Mouse (Mus musculus) hindbrain, embryonic 15.5 days (tissue): ENCODE measurements around the gene Arhgef40. TPM values are rescaled to one million over a fixed set of nuclear protein-coding genes. Genes with fewer than 3 reads are reported as not detected.
"Not testable (repeated sequence)": the region's sequence is repeated elsewhere in the genome, so short reads cannot be mapped to it uniquely, and the experiment has no call there.

Experiments
- ATAC-seq: fragments of 200-750 bp; cut with Nextera tagmentation; 2 replicates; pipeline ENCODE4 v1.8.0; 2017; ENCODE audit warnings: low read depth, moderate number of reproducible peaks, moderate TSS enrichment; ENCODE audit not compliant: low FRiP score
- H3K27ac ChIP-seq: fragments of 300-500 bp; sonication (generic); replicated peaks from 2 replicates; pipeline ENCODE4 v1.5.1; 2015; ENCODE audit warnings: mild to moderate bottlenecking, inconsistent platforms
- H3K27me3 ChIP-seq: fragments of 300-500 bp; sonication (generic); 2 replicates; pipeline ENCODE4 v1.6.1; 2015; ENCODE audit warnings: control low read depth, inconsistent platforms
- H3K36me3 ChIP-seq: fragments of 300-500 bp; sonication (generic); 2 replicates; pipeline ENCODE4 v1.6.1; 2015; ENCODE audit warnings: control low read depth, inconsistent platforms
- H3K4me1 ChIP-seq: fragments of 300-500 bp; sonication (generic); replicated peaks from 2 replicates; pipeline ENCODE4 v1.6.1; 2015; ENCODE audit warnings: control low read depth, inconsistent platforms
- H3K4me2 ChIP-seq: fragments of 300-500 bp; sonication (generic); 2 replicates; pipeline ENCODE4 v1.6.1; 2015; ENCODE audit warnings: moderate library complexity, mild to moderate bottlenecking, inconsistent platforms
- H3K4me3 ChIP-seq: fragments of 300-500 bp; sonication (generic); 2 replicates; pipeline ENCODE4 v1.5.1; 2015; ENCODE audit warnings: mild to moderate bottlenecking, inconsistent platforms
- H3K9ac ChIP-seq: fragments of 300-500 bp; sonication (generic); 2 replicates; pipeline ENCODE4 v1.6.1; 2015; ENCODE audit warnings: inconsistent platforms
- H3K9me3 ChIP-seq: fragments of 300-500 bp; sonication (generic); 2 replicates; pipeline ENCODE4 v1.6.1; 2016; ENCODE audit warnings: control low read depth, inconsistent platforms
- WGBS: fragments of 180-500 bp; shearing (Covaris S2); methylation state at CpG from one replicate; pipeline ENCODE4 v1.1.7; 2015; 5-methylcytosine and 5-hydroxymethylcytosine counted together
- polyA plus RNA-seq: library from polyadenylated mRNA; unstranded; fragments of >200 nt; fragmentation: Nextera tagmentation; extraction: Ambion mirVana; gene quantifications from 2 replicates; pipeline ENCODE4 v1.2.1, GENCODE M21; 2015

The Arhgef40 gene
- polyA plus RNA-seq, 1 experiment from 2014 or later: 85.2 TPM

- no peak for ATAC-seq
- Histone ChIP-seq H3K9ac (no peak overlapping the region), H3K36me3 (no peaks in the 10 kb centered on the region), H3K9me3 (no peaks in the 10 kb centered on the region), H3K4me3 (peak overlapping the region; percentile 72; the same call in 1 of the 2 replicates), H3K27me3 (no peaks in the 10 kb centered on the region), H3K4me1 (peaks cover 51% of the 10 kb centered on the region), H3K27ac (peak overlapping the region; percentile 99), H3K4me2 (peak overlapping the region; percentile 68)
- 60% methylated on average over 4 of the region's 4 CpGs for WGBS
Observed at GRCm38 (mm10) chr14:52021138-52021529, 36.6 kb downstream of the Arhgef40 start.

- 88% methylated on average over 8 of the region's 8 CpGs for WGBS
- Histone ChIP-seq H3K9me3 (no peaks in the 10 kb centered on the region), H3K36me3 (no peaks in the 10 kb centered on the region), H3K9ac (no peak overlapping the region), H3K4me2 (peak overlapping the region; percentile 68; the same call in 1 of the 2 replicates), H3K27ac (0 out of 2 replicates have a peak overlapping the region, but pooled peaks have one; percentile 99), H3K4me1 (peaks cover 46% of the 10 kb centered on the region), H3K27me3 (no peaks in the 10 kb centered on the region), H3K4me3 (no peak overlapping the region)
- ATAC-seq: no peak
Observed at GRCm38 (mm10) chr14:52021568-52022212, 37.2 kb downstream of the Arhgef40 start.

- Histone ChIP-seq H3K4me1 (peaks cover 45% of the 10 kb centered on the region), H3K27ac (peak overlapping the region; percentile 78; the same call in 1 of the 2 replicates), H3K9me3 (no peaks in the 10 kb centered on the region), H3K4me2 (peak overlapping the region; percentile 48; the same call in 1 of the 2 replicates), H3K9ac (no peak overlapping the region), H3K27me3 (no peaks in the 10 kb centered on the region), H3K4me3 (no peak overlapping the region), H3K36me3 (no peaks in the 10 kb centered on the region)
- 64% methylated on average over 3 of the region's 3 CpGs for WGBS
- ATAC-seq: no peak
Observed at GRCm38 (mm10) chr14:52022244-52022708, 37.8 kb downstream of the Arhgef40 start.

DNA sequence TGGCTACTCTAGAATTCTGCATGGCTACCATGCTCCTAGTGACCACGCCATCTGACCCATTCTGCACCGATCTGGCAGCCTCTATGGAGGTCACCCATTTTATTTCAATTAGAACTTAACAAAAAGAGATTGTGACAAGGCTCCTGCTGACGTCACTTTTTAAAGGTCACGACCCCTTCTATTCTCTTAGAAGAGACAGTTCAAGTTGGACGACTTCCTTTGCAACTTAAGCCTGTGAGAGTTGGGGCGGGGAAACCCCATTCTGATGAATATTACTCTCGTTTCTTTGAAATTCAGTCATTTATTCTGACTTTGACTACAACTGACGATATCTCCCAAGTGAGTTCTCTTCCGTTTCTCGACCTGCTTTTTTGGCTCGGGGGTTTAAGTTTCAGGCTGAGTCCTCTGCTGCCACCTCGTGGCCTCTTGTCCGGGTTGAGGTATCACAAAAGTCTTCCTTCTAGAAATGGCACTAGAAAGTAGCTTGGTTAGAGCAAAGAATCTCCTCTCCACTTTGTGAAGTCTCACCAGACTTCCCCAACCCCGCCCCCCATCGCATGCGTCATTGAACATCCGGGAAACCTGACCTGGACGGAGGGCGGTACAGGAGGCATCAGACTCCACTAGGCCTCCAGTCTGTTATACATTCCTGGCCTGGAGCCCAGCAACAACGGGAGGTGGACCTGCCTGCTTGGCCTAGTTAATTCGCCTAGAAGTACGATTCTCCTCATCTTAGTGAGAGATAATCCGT, 38.4 kb downstream of the Arhgef40 start:
- Histone ChIP-seq H3K9ac (0 out of 2 replicates have a peak overlapping the region, but pooled peaks have one; percentile 8), H3K9me3 (no peaks in the 10 kb centered on the region), H3K4me3 (peak overlapping the region; percentile 21), H3K27me3 (no peaks in the 10 kb centered on the region), H3K4me1 (peaks cover 41% of the 10 kb centered on the region), H3K36me3 (no peaks in the 10 kb centered on the region), H3K27ac (peak overlapping the region; percentile 78), H3K4me2 (peak overlapping the region; percentile 48)
- ATAC-seq: 0 out of 2 replicates have a peak, but pooled peaks have one; percentile 12
- 2% methylated on average over 23 of the region's 23 CpGs for WGBS

DNA sequence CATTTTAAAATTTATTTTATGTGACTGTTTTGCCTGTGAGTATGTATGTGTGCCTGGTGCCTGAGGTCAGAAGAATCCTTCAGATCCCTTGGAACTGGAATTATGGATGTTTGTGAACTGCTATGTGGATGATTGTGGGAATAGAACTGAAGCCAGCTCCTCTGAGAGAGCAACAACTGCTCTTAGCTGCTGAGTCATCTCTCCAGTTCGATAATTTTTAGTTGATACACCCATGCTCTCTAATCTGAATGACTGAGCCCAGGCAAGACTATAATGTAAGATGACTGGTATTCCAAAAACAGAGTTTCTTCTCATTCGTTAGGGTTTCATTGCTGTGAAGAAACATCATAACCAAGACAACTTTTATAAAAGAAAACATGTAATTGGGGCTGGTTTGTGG, 39.6 kb downstream of the Arhgef40 start:
- no peaks in the 10 kb centered on the region for H3K27me3 ChIP-seq
- no peaks in the 10 kb centered on the region for H3K9me3 ChIP-seq
- no peak overlapping the region for H3K4me3 ChIP-seq
- peaks cover 29% of the 10 kb centered on the region for H3K4me1 ChIP-seq
- no peak overlapping the region for H3K9ac ChIP-seq
- no peak for ATAC-seq
- H3K27ac ChIP-seq: no peak overlapping the region
- no peak overlapping the region for H3K4me2 ChIP-seq
- H3K36me3 ChIP-seq: no peaks in the 10 kb centered on the region
- WGBS: 87% methylated on average over 2 of the region's 2 CpGs

- H3K4me1 ChIP-seq: peaks cover 19% of the 10 kb centered on the region
- no peak overlapping the region for H3K4me3 ChIP-seq
- H3K4me2 ChIP-seq: no peak overlapping the region
- no peaks in the 10 kb centered on the region for H3K27me3 ChIP-seq
- H3K9me3 ChIP-seq: no peaks in the 10 kb centered on the region
- WGBS: 92% methylated on average over 4 of the region's 4 CpGs
- H3K27ac ChIP-seq: no peak overlapping the region
- no peak overlapping the region for H3K9ac ChIP-seq
- no peak for ATAC-seq
- H3K36me3 ChIP-seq: no peaks in the 10 kb centered on the region
Observed at GRCm38 (mm10) chr14:52026342-52026741, 41.8 kb downstream of the Arhgef40 start.

GRCm38 (mm10) chr14:52035926-52036325, 51.4 kb downstream of the Arhgef40 start:
- H3K9ac ChIP-seq: no peak overlapping the region
- H3K9me3 ChIP-seq: no peaks in the 10 kb centered on the region
- no peak overlapping the region for H3K4me3 ChIP-seq
- no peaks in the 10 kb centered on the region for H3K27me3 ChIP-seq
- ATAC-seq: no peak
- no peaks in the 10 kb centered on the region for H3K36me3 ChIP-seq
- 90% methylated on average over 6 of the region's 6 CpGs for WGBS
- no peak overlapping the region for H3K4me2 ChIP-seq
- H3K4me1 ChIP-seq: no peaks in the 10 kb centered on the region
- no peak overlapping the region for H3K27ac ChIP-seq

DNA sequence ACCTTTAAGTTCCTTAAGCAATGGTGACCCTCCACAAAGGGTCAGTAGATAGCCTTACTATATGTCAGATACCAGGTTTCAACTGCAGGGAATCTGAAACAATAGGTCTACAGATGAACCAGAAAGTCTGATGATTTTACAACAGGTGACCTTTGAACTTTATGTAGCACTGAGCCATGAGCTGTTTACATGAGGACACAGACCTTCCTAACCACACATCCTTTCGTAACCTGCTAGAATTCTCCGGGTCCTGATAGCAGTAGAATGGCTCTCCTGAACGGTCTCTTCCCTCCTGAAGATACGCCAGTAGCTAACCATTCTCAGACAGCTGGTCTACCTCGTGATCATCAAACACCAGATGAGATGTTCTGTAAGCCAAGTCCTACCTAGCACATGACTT, 54.8 kb downstream of the Arhgef40 start:
- Histone ChIP-seq H3K36me3 (no peaks in the 10 kb centered on the region), H3K9ac (no peak overlapping the region), H3K4me1 (no peaks in the 10 kb centered on the region), H3K4me2 (no peak overlapping the region), H3K4me3 (no peak overlapping the region), H3K27ac (no peak overlapping the region), H3K9me3 (no peaks in the 10 kb centered on the region), H3K27me3 (no peaks in the 10 kb centered on the region)
- ATAC-seq: no peak
- WGBS: 94% methylated on average over 5 of the region's 5 CpGs

DNA sequence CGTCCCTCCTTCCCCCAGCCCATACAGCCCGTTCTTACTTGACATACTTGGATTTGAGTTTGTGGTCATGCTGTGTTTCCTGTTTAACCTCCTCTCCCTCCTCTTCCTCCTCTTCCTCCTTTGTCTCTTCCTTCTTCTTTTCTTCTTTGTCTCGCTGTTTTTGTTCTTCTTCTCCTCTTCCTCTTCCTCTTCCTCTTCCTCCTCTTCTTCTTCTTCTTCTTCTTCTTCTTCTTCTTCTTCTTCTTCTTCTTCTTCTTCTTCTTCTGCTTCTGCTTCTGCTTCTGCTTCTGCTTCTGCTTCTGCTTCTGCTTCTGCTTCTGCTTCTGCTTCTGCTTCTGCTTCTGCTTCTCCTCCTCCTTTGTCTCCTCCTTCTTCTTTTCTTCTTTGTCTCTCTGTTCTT, 57.8 kb downstream of the Arhgef40 start, which contains the start of gene Olfr221:
Gene Olfr221 (minus strand): TSS at position 101 of the 400 bp plus-strand sequence.
- not testable (repeated sequence) for H3K9ac ChIP-seq, H3K4me2 ChIP-seq, ATAC-seq, H3K4me3 ChIP-seq, H3K27me3 ChIP-seq, H3K36me3 ChIP-seq, H3K27ac ChIP-seq, H3K9me3 ChIP-seq, H3K4me1 ChIP-seq
- WGBS: 68% methylated on average over 3 of the region's 3 CpGs

DNA sequence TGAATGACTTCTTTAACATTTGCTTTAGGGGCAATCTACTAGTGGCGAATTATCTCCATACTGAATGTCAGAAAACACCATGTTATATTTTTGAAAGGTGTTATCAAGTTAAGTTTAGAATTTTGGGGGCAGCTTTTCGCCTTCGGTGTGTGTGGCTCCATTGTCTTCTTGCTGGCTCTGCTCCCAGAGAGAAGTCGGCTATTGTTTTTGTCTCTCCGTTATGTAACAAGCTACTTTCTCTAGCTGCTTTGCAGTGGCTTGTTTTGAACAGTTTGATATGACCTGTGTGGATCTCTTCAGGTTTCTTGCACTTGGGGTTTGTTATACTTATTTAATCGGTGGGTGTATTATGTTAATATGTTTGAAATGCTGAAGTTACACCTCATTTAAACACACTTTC, 58.9 kb downstream of the Arhgef40 start:
- H3K9ac ChIP-seq: no peak overlapping the region
- H3K4me3 ChIP-seq: no peak overlapping the region
- no peak overlapping the region for H3K4me2 ChIP-seq
- H3K27ac ChIP-seq: no peak overlapping the region
- WGBS: 56% methylated on average over 6 of the region's 6 CpGs
- H3K36me3 ChIP-seq: no peaks in the 10 kb centered on the region
- 0 out of 2 replicates have a peak, but pooled peaks cover 6% of the 10 kb centered on the region for H3K4me1 ChIP-seq
- ATAC-seq: no peak
- H3K9me3 ChIP-seq: no peaks in the 10 kb centered on the region
- H3K27me3 ChIP-seq: no peaks in the 10 kb centered on the region

- H3K4me1 ChIP-seq: 0 out of 2 replicates have a peak, but pooled peaks cover 6% of the 10 kb centered on the region
- no peak overlapping the region for H3K9ac ChIP-seq
- no peaks in the 10 kb centered on the region for H3K27me3 ChIP-seq
- no peak overlapping the region for H3K4me2 ChIP-seq
- H3K9me3 ChIP-seq: no peaks in the 10 kb centered on the region
- H3K4me3 ChIP-seq: no peak overlapping the region
- ATAC-seq: peak; percentile 42; the same call in 1 of the 2 replicates
- H3K36me3 ChIP-seq: no peaks in the 10 kb centered on the region
- no peak overlapping the region for H3K27ac ChIP-seq
- WGBS: 8% methylated on average over 8 of the region's 8 CpGs
Observed at GRCm38 (mm10) chr14:52044901-52045678, 60.6 kb downstream of the Arhgef40 start.
